Mouse (Mus musculus) CH12.LX (cell line): ENCODE data around the gene Aldh3b1.
"Not testable (repeated sequence)": the region's sequence is repeated elsewhere in the genome, so short reads cannot be mapped to it uniquely, and the experiment has no call there.

Experiments
- CHD1 ChIP-seq: IDR thresholded peaks from 2 replicates; pipeline ENCODE4 v1.6.1; 2012; ENCODE audit warnings: low read depth, low read length, improper control_type of control experiment, inconsistent platforms
- CTCF ChIP-seq, 2 experiments: IDR thresholded peaks in 1 of 2; conservative IDR thresholded peaks in 1 of 2; 2 replicates each; pipeline ENCODE4 v1.5.1; 2011 to 2012; ENCODE audit warnings: low read depth in 2 of 2, low read length in 2 of 2, improper control_type of control experiment in 1 of 2, inconsistent platforms in 1 of 2, mild to moderate bottlenecking in 1 of 2, moderate library complexity in 1 of 2
- KAT2A ChIP-seq: IDR thresholded peaks from 2 replicates; pipeline ENCODE4 v1.6.1; 2012; ENCODE audit warnings: low read length, improper control_type of control experiment, inconsistent platforms; ENCODE audit not compliant: insufficient replicate concordance
- MAFK ChIP-seq: IDR thresholded peaks from 2 replicates; pipeline ENCODE4 v1.6.1; 2011; ENCODE audit warnings: low read length, improper control_type of control experiment; ENCODE audit not compliant: insufficient replicate concordance
- MXI1 ChIP-seq: IDR thresholded peaks from 2 replicates; pipeline ENCODE4 v1.6.1; 2011; ENCODE audit warnings: mild to moderate bottlenecking, low read depth, low read length, improper control_type of control experiment
- RCOR1 ChIP-seq: conservative IDR thresholded peaks from 2 replicates; pipeline ENCODE4 v1.6.1; 2012; ENCODE audit warnings: low read depth, mild to moderate bottlenecking, inconsistent platforms, low read length, improper control_type of control experiment

- not testable (repeated sequence) for TF ChIP-seq KAT2A; MAFK; CTCF (conservative IDR thresholded peaks at IDR 0.05 in 1 of 2, IDR thresholded peaks at IDR 0.05 in 1 of 2; ENCODE audit: low read depth in 2 of 2, low read length in 2 of 2); RCOR1; CHD1; MXI1
These were observed 45.0 kb upstream of the Aldh3b1 start for GRCm38 (mm10) chr19:3974608-3975007.
